Mouse (Mus musculus) liver, adult 2 months (tissue): ENCODE measurements around the gene Raver1.

Experiments
- CTCF ChIP-seq: fragments of 200-500 bp; IDR thresholded peaks from 2 replicates; pipeline ENCODE4 v1.5.1; 2011; ENCODE audit warnings: low read depth, low read length, control low read depth
- POLR2A ChIP-seq: fragments of 200-500 bp; IDR thresholded peaks from 2 replicates; pipeline ENCODE4 v1.6.1; 2011; ENCODE audit warnings: low read length, control low read depth; ENCODE audit not compliant: insufficient read depth; ENCODE audit errors: extremely low read depth

GRCm38 (mm10) chr9:21137229-21137628 lies 45.4 kb upstream of the Raver1 start:
- TF ChIP-seq CTCF: peak; percentile 57
- TF ChIP-seq POLR2A: no peak
